In genomic region chr2:65993371-65993770, GRCm38 (mm10) we compare ENCODE assay signal across 8 mouse cellular contexts.
DNase-seq lines count a peak whose midpoint lies in the region; ATAC-seq and TF ChIP-seq lines count a peak whose summit lies in the region.

No protein-coding gene starts in this region.

- H3K27me3 ChIP-seq in embryonic facial prominence, embryonic 11.5 days (ENCODE audit: control insufficient read depth, insufficient read depth, low read length): no peaks in the 10 kb centered on the region
- no peaks in the 10 kb centered on the region for H3K27me3 ChIP-seq in midbrain, embryonic 15.5 days (replicated peaks)

- H3K36me3 ChIP-seq in embryonic facial prominence, embryonic 11.5 days (replicated peaks; ENCODE audit: control insufficient read depth, insufficient read depth, low read depth, low read length): no peaks in the 10 kb centered on the region
- no peaks in the 10 kb centered on the region for H3K36me3 ChIP-seq in midbrain, embryonic 15.5 days (replicated peaks)

- H3K9ac ChIP-seq in embryonic facial prominence, embryonic 11.5 days (replicated peaks; ENCODE audit: low read length): no peak overlapping the region
- no peak overlapping the region for H3K9ac ChIP-seq in midbrain, embryonic 15.5 days

- no peak overlapping the region for H3K4me3 ChIP-seq in layer of hippocampus, adult 2 months
- no peak overlapping the region for H3K4me3 ChIP-seq in embryonic facial prominence, embryonic 11.5 days (ENCODE audit: low read depth, low read length)
- H3K4me3 ChIP-seq in midbrain, embryonic 15.5 days: no peak overlapping the region

- WGBS in embryonic facial prominence, embryonic 11.5 days: 29% methylated on average over 14 of the region's 14 CpGs
- 17% methylated on average over 14 of the region's 14 CpGs for whole genome bisulfite sequencing in midbrain, embryonic 15.5 days

- H3K27ac ChIP-seq in layer of hippocampus, adult 2 months: peak overlapping the region; percentile 2
- H3K27ac ChIP-seq in embryonic facial prominence, embryonic 11.5 days (replicated peaks; ENCODE audit: low read depth, low read length): no peak overlapping the region
- peak overlapping the region; percentile 78 for H3K27ac ChIP-seq in midbrain, embryonic 15.5 days

- no peak for DNase-seq in layer of hippocampus, adult 2 months (ENCODE audit: low spot score in 2 of 2)
- no peak for DNase-seq in layer of hippocampus, postnatal 36 days
- peak; percentile 82 for DNase-seq in embryonic facial prominence, embryonic 11.5 days (ENCODE audit: low spot score)
- DNase-seq in kidney, adult 11 months: peak; percentile 11
- no peak for DNase-seq in spleen, adult 18-20 months
- no peak for DNase-seq in frontal cortex, postnatal 25 days (ENCODE audit: low spot score in 2 of 2)

- peak; percentile 70; the same call in 1 of the 2 replicates for ATAC-seq in embryonic facial prominence, embryonic 11.5 days (replicated peaks; ENCODE audit: insufficient number of reproducible peaks, low FRiP score, low TSS enrichment, low read depth)
- ATAC-seq in midbrain, embryonic 15.5 days (replicated peaks): no peak
- no peak for ATAC-seq in inflammation-experienced regulatory T-cells, adult 6 months

- peak overlapping the region; percentile 16; the same call in 1 of the 2 replicates for H3K4me2 ChIP-seq in embryonic facial prominence, embryonic 11.5 days (ENCODE audit: low read depth, low read length)
- peak overlapping the region; percentile 11; the same call in 1 of the 2 replicates for H3K4me2 ChIP-seq in midbrain, embryonic 15.5 days

- no peaks in the 10 kb centered on the region for H3K4me1 ChIP-seq in embryonic facial prominence, embryonic 11.5 days (ENCODE audit: control insufficient read depth, insufficient read depth, low read length)
- peaks cover 41% of the 10 kb centered on the region for H3K4me1 ChIP-seq in midbrain, embryonic 15.5 days

- no peak for TF ChIP-seq CTCF in layer of hippocampus, adult 2 months (conservative IDR thresholded peaks at IDR 0.05)

- no peaks in the 10 kb centered on the region for H3K9me3 ChIP-seq in embryonic facial prominence, embryonic 11.5 days (replicated peaks; ENCODE audit: control insufficient read depth, low read length)
- H3K9me3 ChIP-seq in midbrain, embryonic 15.5 days: no peaks in the 10 kb centered on the region

Comparison
In these comparisons a context has a peak if more than half of its experiments do, and no peak if none do; other contexts are left out.
1. DNase-seq: peak in embryonic facial prominence, embryonic 11.5 days (single experiment) and kidney, adult 11 months (single experiment); none in layer of hippocampus, adult 2 months (0 of 2), layer of hippocampus, postnatal 36 days (0 of 2), spleen, adult 18-20 months (0 of 2) and frontal cortex, postnatal 25 days (0 of 2).